Mouse (Mus musculus): ENCODE data around the gene Chn2.
A peak's percentile ranks its signal among the peaks of the same experiment; 100 is the strongest.

Gene Chn2

GRCm38 (mm10) chr6:54039357-54039804 is at the start of gene Chn2:
Gene Chn2, plus strand, starts transcription at chr6:54039554.
- peak; percentile 13 to 37 for DNase-seq (ENCODE audit: low spot score in 2 of 2)

GRCm38 (mm10) chr6:53992386-53992785 is 47.0 kb upstream of the Chn2 start:
- no peak for DNase-seq (ENCODE audit: low spot score in 2 of 2)

DNA sequence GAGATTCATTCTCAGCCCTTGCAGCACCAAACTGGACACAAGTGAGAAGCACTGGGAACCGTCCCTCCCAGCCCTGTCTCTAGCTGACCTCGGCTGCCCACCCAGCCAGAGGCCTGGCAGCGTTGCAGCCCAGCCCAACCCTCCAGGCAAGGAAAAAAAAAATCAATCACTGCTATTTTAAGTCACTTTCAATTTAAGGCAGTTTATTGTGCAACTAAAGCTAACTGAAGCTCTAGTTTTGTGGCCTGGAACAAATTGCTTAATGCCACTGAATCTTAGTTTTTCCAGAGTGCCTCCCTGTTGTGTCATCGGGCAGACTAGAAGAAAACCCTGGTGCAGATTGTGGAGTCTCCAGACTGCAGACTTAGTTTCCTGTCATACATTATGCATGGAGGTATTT is 43.8 kb upstream of the Chn2 start:
- no peak for DNase-seq (ENCODE audit: low spot score in 2 of 2)

- DNase-seq (ENCODE audit: low spot score in 2 of 2), result no peak
These were observed 43.0 kb upstream of the Chn2 start for GRCm38 (mm10) chr6:53996226-53996955.

DNA sequence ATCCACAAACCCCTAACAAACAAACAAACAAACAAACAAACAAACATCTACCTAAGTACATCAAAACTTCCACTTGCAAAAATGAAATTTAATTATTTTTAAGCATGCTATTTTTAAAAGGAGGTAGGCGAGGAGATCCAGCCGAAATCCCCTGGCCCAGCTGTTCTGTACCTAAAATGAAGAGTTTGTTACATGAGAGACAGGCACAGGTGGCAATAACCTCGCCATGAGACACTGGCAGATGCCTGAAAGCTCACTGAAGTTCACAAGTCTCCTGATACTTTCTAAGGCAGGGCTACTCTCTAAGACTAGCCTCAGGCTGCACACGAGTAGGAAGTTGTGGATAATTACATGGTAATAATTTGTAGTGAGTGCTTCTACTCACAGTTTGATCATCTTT is 34.1 kb upstream of the Chn2 start:
- no peak for DNase-seq (ENCODE audit: low spot score in 2 of 2)

DNA sequence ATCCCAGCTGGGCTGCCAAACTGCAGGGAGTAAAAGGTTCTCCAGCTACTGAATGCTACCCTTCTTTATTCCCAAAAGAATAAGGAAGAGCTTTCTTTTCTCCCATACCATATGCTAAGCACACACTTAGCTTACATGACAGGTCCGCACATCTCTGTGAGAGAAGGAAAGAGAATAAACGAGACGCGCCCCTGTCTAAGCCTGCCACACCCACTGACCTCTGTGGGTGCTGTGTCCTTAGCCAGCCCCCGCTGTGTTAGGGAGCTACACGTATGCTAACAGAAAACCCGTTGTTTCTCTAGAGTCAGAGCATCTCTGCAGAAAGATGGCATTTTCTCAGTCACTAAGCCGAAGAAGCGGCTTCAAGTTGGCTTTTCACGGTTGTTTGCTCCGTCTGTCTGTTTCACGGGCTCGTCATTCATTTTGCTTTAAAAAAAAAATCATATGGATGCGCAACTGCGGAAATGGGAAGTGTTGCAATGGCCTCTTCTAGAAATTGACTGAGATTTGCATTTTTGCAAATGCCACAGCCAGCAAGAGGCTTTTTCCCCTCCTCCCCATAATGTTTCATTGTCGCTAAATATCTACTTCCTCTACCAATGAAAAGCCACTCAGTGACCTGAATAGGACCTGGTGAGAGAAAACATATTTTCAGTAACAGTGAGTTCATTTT is 30.8 kb upstream of the Chn2 start:
- no peak for DNase-seq (ENCODE audit: low spot score in 2 of 2)

DNA sequence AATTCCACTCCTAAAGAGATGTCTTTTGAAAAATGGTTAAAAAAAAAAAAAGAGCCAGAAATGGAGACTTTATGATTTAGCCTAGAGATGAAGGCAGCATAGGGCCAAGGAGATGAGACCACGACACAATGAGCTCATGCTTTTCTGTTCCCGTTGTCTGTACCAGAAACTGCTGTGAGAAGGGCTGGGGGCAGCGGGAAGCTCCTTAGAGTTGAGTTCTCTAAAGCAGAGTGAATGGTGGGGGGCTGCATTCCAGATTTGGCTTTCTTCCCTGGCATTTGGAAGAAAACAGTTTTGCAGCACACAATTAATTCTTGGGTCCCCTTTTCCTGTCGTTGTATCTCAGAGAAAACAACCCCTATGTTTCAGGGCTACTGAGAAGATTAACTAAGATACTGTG is 30.1 kb upstream of the Chn2 start:
- no peak for DNase-seq (ENCODE audit: low spot score in 2 of 2)

DNA sequence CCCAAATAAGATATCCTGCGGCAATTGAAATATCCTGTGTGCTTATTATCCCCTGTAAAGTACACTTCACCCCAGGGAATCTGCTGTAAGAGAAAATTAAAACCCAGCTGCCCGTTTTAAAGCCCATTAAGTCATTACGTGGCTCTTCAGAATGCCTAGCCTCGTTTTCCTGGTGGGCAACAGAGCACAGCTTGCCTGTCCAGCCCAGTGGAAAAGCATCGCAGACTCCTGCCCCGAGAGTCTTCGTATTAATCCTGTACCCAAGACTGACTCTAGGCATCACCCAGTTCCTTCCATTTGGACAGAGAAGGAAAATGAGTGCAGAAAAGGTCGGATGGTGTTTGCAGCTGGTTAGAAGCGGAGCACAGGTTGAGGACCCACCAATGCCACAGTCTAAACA is 29.0 kb upstream of the Chn2 start:
- no peak for DNase-seq (ENCODE audit: low spot score in 2 of 2)

DNA sequence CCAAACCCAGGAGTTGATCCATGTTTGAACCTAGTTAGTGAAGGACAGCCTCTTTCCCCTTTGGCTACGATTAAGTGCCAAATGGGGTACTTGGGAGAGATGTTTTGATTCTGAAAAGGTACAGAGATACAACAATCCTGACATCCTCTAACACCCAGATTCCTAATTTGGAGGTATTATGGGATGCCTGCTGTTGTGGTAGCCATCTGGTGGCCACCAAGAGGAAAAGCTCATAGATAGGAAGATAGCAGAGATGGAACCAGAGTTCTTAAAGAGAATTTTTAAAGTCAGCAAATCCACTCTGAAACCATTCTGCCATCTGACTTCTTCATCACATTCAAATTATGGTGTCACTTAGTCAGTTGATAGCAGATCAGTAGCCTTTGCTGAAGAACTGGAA is 27.2 kb upstream of the Chn2 start:
- no peak for DNase-seq (ENCODE audit: low spot score in 2 of 2)

DNA sequence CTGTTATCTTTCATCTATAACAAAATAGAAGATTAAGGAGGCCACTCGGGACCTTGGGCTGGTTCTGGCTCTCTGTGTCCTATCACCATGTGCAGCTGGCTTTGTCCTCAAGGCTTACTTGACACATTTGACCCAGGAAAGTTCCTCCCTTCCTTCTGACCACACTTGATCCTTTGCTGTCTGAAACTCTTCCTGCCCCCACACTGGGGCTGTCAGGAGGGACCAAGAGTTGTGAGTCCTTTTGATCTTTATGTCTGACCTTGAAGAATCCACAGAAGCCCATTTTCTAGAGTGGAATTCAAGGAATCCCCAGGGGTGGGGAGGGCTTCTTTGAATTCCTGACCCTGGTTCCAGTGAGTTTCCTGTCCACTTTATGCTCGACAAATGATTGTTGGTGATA is 21.3 kb upstream of the Chn2 start:
- DNase-seq (ENCODE audit: low spot score in 2 of 2), result no peak

- no peak for DNase-seq (ENCODE audit: low spot score in 2 of 2)
These were observed 20.5 kb upstream of the Chn2 start for GRCm38 (mm10) chr6:54018861-54019260.

- no peak for DNase-seq (ENCODE audit: low spot score in 2 of 2)
These were observed 18.1 kb upstream of the Chn2 start for GRCm38 (mm10) chr6:54021123-54021789.

DNA sequence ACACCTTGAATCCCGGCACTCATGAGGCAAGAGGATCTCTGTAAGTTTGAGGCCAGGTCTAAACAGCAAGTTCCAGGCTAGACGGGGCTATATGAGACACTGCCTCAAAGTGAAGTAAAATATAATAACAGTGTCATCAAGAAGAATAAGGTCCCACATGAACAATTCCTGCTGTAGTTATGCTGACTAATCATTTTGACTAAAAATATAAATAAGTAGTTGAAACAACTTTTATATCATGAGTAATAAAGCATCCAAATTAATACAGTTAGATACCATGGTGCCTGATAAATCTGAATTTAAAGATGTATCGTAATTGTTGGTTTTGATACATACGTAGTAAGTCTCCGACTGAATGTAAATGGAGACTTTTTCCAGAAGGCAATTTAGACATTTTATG is 15.5 kb upstream of the Chn2 start:
- no peak for DNase-seq (ENCODE audit: low spot score in 2 of 2)

DNA sequence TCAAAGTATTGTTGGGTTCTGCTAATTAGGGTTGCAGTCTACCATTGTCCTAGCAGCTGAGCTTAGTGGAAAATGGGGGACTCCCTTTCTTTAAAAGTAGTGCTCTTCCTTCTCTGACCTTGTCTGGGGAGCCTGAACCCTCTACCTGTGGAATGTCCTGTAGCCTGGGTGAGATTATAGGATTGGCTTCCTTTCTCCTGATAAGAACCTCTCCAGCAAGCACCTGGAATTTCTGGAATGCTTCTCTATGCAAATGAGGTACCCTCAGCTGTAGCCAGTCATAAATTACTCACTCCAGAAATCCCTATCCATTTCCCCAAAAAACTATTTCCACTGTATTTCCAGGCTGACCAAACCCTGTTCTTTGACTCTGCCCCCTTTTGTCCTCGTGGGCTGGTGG is 10.6 kb upstream of the Chn2 start:
- DNase-seq (ENCODE audit: low spot score in 2 of 2), result no peak

GRCm38 (mm10) chr6:54030351-54030750 is 9.0 kb upstream of the Chn2 start:
- DNase-seq (ENCODE audit: low spot score in 2 of 2), result no peak

DNA sequence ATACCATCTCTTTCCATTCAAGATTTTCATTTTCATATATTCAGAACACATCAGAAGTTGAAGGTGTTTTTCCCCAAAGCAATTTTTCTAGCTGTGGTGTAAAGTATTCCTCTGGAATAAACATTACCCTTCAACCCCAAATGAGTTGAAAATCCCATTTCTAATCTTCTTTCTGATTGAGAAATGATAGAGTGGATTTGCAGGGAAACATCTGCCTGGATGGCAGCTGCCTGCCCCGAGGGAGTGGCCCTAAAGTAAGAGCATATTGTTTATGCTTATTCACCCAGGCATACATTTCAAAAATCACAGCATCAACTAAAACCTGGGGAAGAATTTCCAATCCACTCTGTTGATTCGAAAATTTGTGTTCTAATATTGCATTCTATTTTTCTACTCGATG is 8.6 kb upstream of the Chn2 start:
- no peak for DNase-seq (ENCODE audit: low spot score in 2 of 2)

- peak; percentile 17 to 69 for DNase-seq (ENCODE audit: low spot score in 2 of 2)
These were observed 4.9 kb upstream of the Chn2 start for GRCm38 (mm10) chr6:54034471-54034870.

- DNase-seq (ENCODE audit: low spot score in 2 of 2), result no peak
These were observed 3.8 kb upstream of the Chn2 start for GRCm38 (mm10) chr6:54035548-54035947.

DNA sequence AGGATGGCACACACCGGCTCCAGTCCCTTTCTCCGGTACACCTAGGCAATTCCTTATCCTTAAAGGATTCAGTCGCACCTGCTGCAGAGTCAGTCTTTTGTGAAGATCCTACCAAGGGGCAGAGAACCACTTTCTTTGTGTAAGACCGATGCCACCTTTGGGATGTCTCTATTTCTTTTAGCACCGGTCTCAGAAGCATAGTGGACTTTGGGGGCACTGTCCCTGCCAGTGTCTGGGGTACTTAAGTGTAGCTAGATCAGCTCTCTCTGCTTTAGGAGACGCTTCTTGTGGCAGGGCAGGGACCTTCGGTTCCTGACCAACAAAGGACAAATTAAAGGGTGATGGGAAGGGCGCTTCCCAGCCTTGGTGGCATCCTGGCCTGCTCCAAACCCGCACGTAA is 488 bp upstream of the Chn2 start:
- no peak for DNase-seq (ENCODE audit: low spot score in 2 of 2)

DNA sequence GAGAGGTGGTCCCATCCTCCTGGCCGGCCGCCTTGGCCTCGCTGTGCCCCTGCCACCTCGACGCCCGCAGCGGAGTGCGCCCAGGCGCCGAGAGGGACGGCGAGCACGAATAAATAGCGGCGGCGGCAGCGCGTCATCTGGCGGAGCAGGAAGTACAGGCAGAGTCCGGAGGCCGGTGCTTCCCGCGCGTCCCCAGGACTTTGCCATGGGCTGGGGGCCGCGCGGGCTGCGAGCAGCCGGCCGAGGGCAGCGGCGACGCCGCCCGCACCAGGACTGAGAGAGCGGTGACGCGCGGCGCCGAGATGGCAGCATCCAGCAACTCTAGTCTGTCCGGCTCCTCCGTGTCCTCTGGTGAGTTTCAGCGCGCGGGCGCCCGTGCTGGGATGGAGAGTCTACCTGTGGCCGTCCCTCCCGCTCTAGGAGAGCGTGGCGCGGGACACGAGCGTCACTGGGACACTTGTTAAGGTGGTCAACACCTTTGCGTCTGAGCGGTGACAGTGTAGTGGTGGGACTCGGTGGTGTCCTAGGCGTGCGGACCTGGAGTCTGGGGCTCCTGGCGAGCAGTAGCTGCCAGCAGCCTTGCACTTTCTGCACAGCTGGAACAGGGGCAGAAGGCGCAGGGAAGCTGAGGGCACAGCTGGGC is 572 bp downstream of the Chn2 start:
- DNase-seq (ENCODE audit: low spot score in 2 of 2), result peak; percentile 22 to 50

- DNase-seq (ENCODE audit: low spot score in 2 of 2), result no peak
These were observed 1.1 kb downstream of the Chn2 start for GRCm38 (mm10) chr6:54040448-54040844.

DNA sequence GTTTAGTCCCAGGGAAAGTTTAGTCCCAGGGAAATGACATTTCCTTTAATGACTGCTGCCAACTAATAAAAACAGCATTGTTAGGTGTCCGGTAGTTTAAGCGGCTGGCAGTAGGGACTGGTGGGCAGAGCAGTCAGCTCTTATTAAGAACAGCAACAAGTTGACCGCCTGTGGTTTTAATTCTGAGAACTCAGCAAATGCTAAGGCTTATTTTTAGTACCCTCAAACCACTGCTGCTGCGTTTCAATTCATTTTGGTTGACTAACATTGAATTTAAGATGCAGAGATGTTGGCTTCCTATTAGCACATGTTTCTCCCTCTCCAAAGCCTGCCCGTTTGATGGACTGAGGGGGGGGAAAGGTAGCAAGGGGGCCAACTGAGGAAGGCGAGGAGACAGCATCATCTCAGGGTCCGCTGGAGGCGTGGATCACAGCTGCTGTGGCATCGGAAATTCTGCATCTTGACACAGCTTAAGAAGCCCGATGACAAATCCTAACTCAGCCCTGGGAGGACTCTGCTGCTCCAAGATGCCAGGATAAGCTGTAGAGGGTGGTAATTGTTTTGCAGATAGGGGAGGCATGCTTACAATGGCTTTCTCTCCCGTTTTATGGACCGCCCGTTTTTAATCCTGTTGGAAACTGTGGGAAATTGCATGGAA is 2.2 kb downstream of the Chn2 start:
- DNase-seq (ENCODE audit: low spot score in 2 of 2), result no peak
